ENCODE assay signal across 27 mouse cellular contexts in the genomic region with DNA sequence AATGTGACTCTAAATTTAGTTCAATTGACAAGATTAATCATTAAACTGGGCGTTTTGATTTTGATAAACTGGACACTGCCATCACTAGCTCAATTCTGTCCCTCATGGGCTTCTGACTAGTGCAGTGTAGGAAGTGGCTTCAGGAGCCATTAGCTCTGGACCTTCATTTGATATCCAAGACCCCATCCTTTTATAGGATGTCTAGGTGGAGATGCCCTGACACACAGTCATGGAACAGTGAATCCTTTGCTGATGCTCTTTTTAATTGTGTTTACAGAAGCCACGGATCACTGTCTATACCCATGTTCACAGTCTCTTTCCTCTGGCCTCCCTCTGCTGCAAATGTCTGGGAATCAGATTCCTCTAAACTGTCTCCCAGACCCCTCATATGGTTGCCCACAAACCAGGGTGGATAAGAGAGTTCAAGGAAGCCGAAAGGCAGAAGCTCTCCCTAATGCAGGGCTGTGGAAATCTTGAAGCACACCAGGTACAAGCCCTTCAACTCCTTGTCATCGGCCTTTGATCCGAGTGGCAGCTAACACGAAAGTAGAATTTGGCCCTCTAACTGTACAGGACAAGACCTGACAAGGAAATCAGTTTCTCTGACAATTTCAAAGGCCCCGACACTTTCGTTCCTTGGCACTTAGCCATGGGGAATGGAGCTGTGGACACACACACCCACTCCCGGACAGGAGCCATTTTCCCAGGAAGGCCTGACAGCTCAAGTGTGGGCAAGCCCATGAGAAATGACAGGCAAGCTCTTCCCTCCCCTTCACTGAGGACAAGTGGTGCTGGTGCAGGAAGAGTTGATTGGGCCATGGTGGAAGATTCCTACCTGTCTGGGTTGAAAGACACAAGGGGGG.
A peak's percentile ranks its signal among the peaks of the same experiment; 100 is the strongest.
DNase-seq lines count a peak whose midpoint lies in the region; ATAC-seq and TF ChIP-seq lines count a peak whose summit lies in the region.
"Had no signal": no experiment of that assay in that cellular context is flagged by ENCODE, and none has a peak within 500 bp of the region (broad histone marks: within the 10 kb centered on the region; RNA-seq: fewer than 3 reads in every experiment).

No protein-coding gene starts in this region.

- peak; percentile 94 for DNase-seq in heart, embryonic 10.5 days (ENCODE audit: low spot score)
- no peak for DNase-seq in heart, postnatal 36 days
- no peak for DNase-seq in heart, adult 18-20 months
- no peak for DNase-seq in kidney, postnatal 4 days
- DNase-seq in stomach, postnatal 0 days (ENCODE audit: low spot score): no peak
- DNase-seq: adrenal gland, adult 8-10 months; cerebellum, adult 2 months; cerebellum, postnatal 25 days; gastrocnemius, postnatal 14 days; kidney, adult 2 months; kidney, postnatal 36 days; lung, postnatal 4 days; right cerebral cortex, adult 18-20 months; thymus, postnatal 4 days had no signal

- H3K27me3 ChIP-seq in heart, embryonic 10.5 days (ENCODE audit: insufficient read depth, poor library complexity, severe bottlenecking): peaks cover 23% of the 10 kb centered on the region; the same call in 1 of the 2 replicates
- peaks cover 33% of the 10 kb centered on the region for H3K27me3 ChIP-seq in heart, embryonic 15.5 days
- H3K27me3 ChIP-seq in kidney, embryonic 14.5 days (ENCODE audit: control insufficient read depth, insufficient read depth, low read length): no peaks in the 10 kb centered on the region
- no peaks in the 10 kb centered on the region for H3K27me3 ChIP-seq in stomach, embryonic 16.5 days (ENCODE audit: control insufficient read depth, insufficient read depth, low read length)
- H3K27me3 ChIP-seq in stomach, postnatal 0 days (ENCODE audit: control insufficient read depth, insufficient read depth, low read length): no peaks in the 10 kb centered on the region
- H3K27me3 ChIP-seq: hindbrain, embryonic 13.5 days; limb, embryonic 13.5 days; midbrain, embryonic 12.5 days; neural tube, embryonic 12.5 days had no signal

- H3K36me3 ChIP-seq in heart, embryonic 10.5 days: no peaks in the 10 kb centered on the region
- no peaks in the 10 kb centered on the region for H3K36me3 ChIP-seq in heart, embryonic 15.5 days
- H3K36me3 ChIP-seq in kidney, embryonic 14.5 days (ENCODE audit: control insufficient read depth, insufficient read depth, low read length): no peaks in the 10 kb centered on the region
- H3K36me3 ChIP-seq in stomach, embryonic 16.5 days (ENCODE audit: control insufficient read depth, insufficient read depth, low read length): no peaks in the 10 kb centered on the region
- H3K36me3 ChIP-seq in stomach, postnatal 0 days (ENCODE audit: control insufficient read depth, insufficient read depth, low read length): no peaks in the 10 kb centered on the region
- H3K36me3 ChIP-seq: G1E; hindbrain, embryonic 13.5 days; limb, embryonic 13.5 days; midbrain, embryonic 12.5 days; neural tube, embryonic 12.5 days had no signal

- H3K4me2 ChIP-seq in heart, embryonic 15.5 days: no peak overlapping the region
- H3K4me2 ChIP-seq in kidney, embryonic 14.5 days (replicated peaks; ENCODE audit: low read depth, low read length): no peak overlapping the region
- no peak overlapping the region for H3K4me2 ChIP-seq in stomach, embryonic 16.5 days (ENCODE audit: low read depth, low read length)
- H3K4me2 ChIP-seq in stomach, postnatal 0 days (replicated peaks; ENCODE audit: low read depth): no peak overlapping the region
- H3K4me2 ChIP-seq: hindbrain, embryonic 13.5 days; limb, embryonic 13.5 days; liver, embryonic 11.5 days; midbrain, embryonic 12.5 days; neural tube, embryonic 12.5 days had no signal

- H3K27ac ChIP-seq in heart, embryonic 10.5 days: no peak overlapping the region
- H3K27ac ChIP-seq in heart, embryonic 15.5 days: no peak overlapping the region
- no peak overlapping the region for H3K27ac ChIP-seq in kidney, embryonic 14.5 days (ENCODE audit: low read depth, low read length)
- H3K27ac ChIP-seq in stomach, embryonic 16.5 days (ENCODE audit: low read length): peak overlapping the region; percentile 34; the same call in 1 of the 2 replicates
- no peak overlapping the region for H3K27ac ChIP-seq in stomach, postnatal 0 days (replicated peaks)
- H3K27ac ChIP-seq: hindbrain, embryonic 13.5 days; limb, embryonic 13.5 days; midbrain, embryonic 12.5 days; neural tube, embryonic 12.5 days had no signal

- TF ChIP-seq CTCF in stomach, postnatal 0 days (IDR thresholded peaks at IDR 0.05; ENCODE audit: low read depth): no peak

- no peak for TF ChIP-seq EP300 in stomach, postnatal 0 days (optimal IDR thresholded peaks at IDR 0.05)

- no peak overlapping the region for H3K9ac ChIP-seq in heart, embryonic 15.5 days
- no peak overlapping the region for H3K9ac ChIP-seq in kidney, embryonic 14.5 days (ENCODE audit: low read depth, low read length)
- H3K9ac ChIP-seq in stomach, embryonic 16.5 days (ENCODE audit: low read length): no peak overlapping the region
- no peak overlapping the region for H3K9ac ChIP-seq in stomach, postnatal 0 days (ENCODE audit: low read length)
- H3K9ac ChIP-seq: hindbrain, embryonic 13.5 days; limb, embryonic 13.5 days; midbrain, embryonic 12.5 days; neural tube, embryonic 12.5 days had no signal

- intact Hi-C loops in heart, postnatal 36 days (cut with DNase I): no loop called here

- H3K4me1 ChIP-seq in heart, embryonic 10.5 days: peaks cover 37% of the 10 kb centered on the region
- H3K4me1 ChIP-seq in heart, embryonic 15.5 days (replicated peaks): peaks cover 24% of the 10 kb centered on the region
- H3K4me1 ChIP-seq in kidney, embryonic 14.5 days (ENCODE audit: control insufficient read depth, insufficient read depth, low read length): no peaks in the 10 kb centered on the region
- H3K4me1 ChIP-seq in stomach, embryonic 16.5 days (ENCODE audit: control insufficient read depth, insufficient read depth, low read length): no peaks in the 10 kb centered on the region; the same call in 1 of the 2 replicates
- no peaks in the 10 kb centered on the region; the same call in 1 of the 2 replicates for H3K4me1 ChIP-seq in stomach, postnatal 0 days (replicated peaks; ENCODE audit: control insufficient read depth, insufficient read depth)
- H3K4me1 ChIP-seq: hindbrain, embryonic 13.5 days; limb, embryonic 13.5 days; midbrain, embryonic 12.5 days; neural tube, embryonic 12.5 days had no signal

- H3K9me3 ChIP-seq in heart, embryonic 10.5 days: no peaks in the 10 kb centered on the region
- no peaks in the 10 kb centered on the region for H3K9me3 ChIP-seq in heart, embryonic 15.5 days (replicated peaks)
- H3K9me3 ChIP-seq in kidney, embryonic 14.5 days (ENCODE audit: control insufficient read depth, low read length): no peaks in the 10 kb centered on the region
- no peaks in the 10 kb centered on the region for H3K9me3 ChIP-seq in stomach, embryonic 16.5 days (replicated peaks; ENCODE audit: control insufficient read depth, low read length)
- H3K9me3 ChIP-seq in stomach, postnatal 0 days (ENCODE audit: control insufficient read depth, low read length): no peaks in the 10 kb centered on the region
- H3K9me3 ChIP-seq: G1E; hindbrain, embryonic 13.5 days; limb, embryonic 13.5 days; megakaryocyte, embryonic 14.5 days; midbrain, embryonic 12.5 days; neural tube, embryonic 12.5 days had no signal

- ATAC-seq in heart, embryonic 15.5 days (replicated peaks; ENCODE audit: insufficient number of reproducible peaks, insufficient read depth, low FRiP score, low read depth): peak; percentile 64; the same call in 1 of the 2 replicates
- ATAC-seq in kidney, embryonic 14.5 days (ENCODE audit: low FRiP score, low TSS enrichment): peak; percentile 73
- ATAC-seq in stomach, embryonic 16.5 days (ENCODE audit: insufficient read depth, low FRiP score): no peak
- ATAC-seq in stomach, postnatal 0 days (ENCODE audit: low FRiP score, low TSS enrichment): no peak
- ATAC-seq: forebrain, embryonic 14.5 days; lung, postnatal 0 days had no signal

- H3K4me3 ChIP-seq in heart, embryonic 10.5 days: no peak overlapping the region
- H3K4me3 ChIP-seq in heart, embryonic 15.5 days: no peak overlapping the region
- H3K4me3 ChIP-seq in kidney, embryonic 14.5 days (ENCODE audit: low read length): no peak overlapping the region
- no peak overlapping the region for H3K4me3 ChIP-seq in stomach, embryonic 16.5 days (replicated peaks; ENCODE audit: low read length)
- H3K4me3 ChIP-seq in stomach, postnatal 0 days (ENCODE audit: low read depth, low read length): no peak overlapping the region
- H3K4me3 ChIP-seq: hindbrain, embryonic 13.5 days; limb, embryonic 13.5 days; megakaryocyte, embryonic 14.5 days; midbrain, embryonic 12.5 days; myocyte; neural tube, embryonic 12.5 days had no signal

- 34% methylated on average over 9 of the region's 9 CpGs for WGBS in heart, embryonic 10.5 days
- WGBS in heart, embryonic 15.5 days: 32% methylated on average over 9 of the region's 9 CpGs
- 64% methylated on average over 9 of the region's 9 CpGs for WGBS in kidney, embryonic 14.5 days
- 72% methylated on average over 9 of the region's 9 CpGs for WGBS in stomach, embryonic 16.5 days
- 52% methylated on average over 9 of the region's 9 CpGs for WGBS in stomach, postnatal 0 days

Comparison
In these comparisons a context has a peak if more than half of its experiments do, and no peak if none do; other contexts are left out.
1. ATAC-seq: peak in heart, embryonic 15.5 days (single experiment) and kidney, embryonic 14.5 days (single experiment); none in stomach, embryonic 16.5 days (single experiment) and stomach, postnatal 0 days (single experiment).